Mouse (Mus musculus): ENCODE results near the gene Prkn. TPM values are rescaled to one million over a fixed set of nuclear protein-coding genes. Genes with fewer than 3 reads are reported as not detected.

The Prkn gene
- polyA plus RNA-seq, 1 experiment: 0.58 TPM

DNA sequence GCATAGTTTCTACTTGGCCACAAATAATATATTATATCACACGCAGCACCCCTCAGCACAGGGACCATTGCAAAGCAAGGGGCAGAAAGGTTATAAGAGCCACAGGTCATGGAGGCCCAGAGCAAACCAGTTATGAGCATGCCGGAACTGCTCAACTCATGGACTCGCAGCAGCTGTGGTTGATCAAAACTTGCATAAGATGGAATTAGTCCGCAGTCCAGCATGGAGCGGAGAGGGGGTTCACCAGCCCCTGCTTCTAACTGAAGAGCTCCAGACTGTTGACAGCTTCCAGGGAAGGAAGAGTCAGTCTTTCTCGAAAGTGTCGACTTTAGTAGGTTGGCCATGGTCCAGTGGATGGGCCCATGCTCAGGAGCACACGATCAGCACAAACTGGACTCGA lies 1083.8 kb downstream of the Prkn start:
- H3K36me3 ChIP-seq (ENCODE audit: control insufficient read depth, insufficient read depth, low read length): no peaks in the 10 kb centered on the region
- no peaks in the 10 kb centered on the region for H3K27me3 ChIP-seq (ENCODE audit: control insufficient read depth, insufficient read depth, low read length)
- no peak overlapping the region for H3K4me3 ChIP-seq (ENCODE audit: low read depth, low read length)
- TF ChIP-seq CTCF (IDR thresholded peaks at IDR 0.05; ENCODE audit: extremely low read depth, insufficient read length, insufficient replicate concordance, low read depth, low read length) (no peak), POLR2A (IDR thresholded peaks at IDR 0.05; ENCODE audit: low read depth, low read length) (no peak)
- H3K4me1 ChIP-seq (ENCODE audit: control insufficient read depth, insufficient read depth, insufficient read length, low read length): no peaks in the 10 kb centered on the region
- 84% methylated on average over 9 of the region's 9 CpGs for WGBS
- H3K27ac ChIP-seq (ENCODE audit: insufficient read depth, low read depth, low read length): no peak overlapping the region

DNA sequence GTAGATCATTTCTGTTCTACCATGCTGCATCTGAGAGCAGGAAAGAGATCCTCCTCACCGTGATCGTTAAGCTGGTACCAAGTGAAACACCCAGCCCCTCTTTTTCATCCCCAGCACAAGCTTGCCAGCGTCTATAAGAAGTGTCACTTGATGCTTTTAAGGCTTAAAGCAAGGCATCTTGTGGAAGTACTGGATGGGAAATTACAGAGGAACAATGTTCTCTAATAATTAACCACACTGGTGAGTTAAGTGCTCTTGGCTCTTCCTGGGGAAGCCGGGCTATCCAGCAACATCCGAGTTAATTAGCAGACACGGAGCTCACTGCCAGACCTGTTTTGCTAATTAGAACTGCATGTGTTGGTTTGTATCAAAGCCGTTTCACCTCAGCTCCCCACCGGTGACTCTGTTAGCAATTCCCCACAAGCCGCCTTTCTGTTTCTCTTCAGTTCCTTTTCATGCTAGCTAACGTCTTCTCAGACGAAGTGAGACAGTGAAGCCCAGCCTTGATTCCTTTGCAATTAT lies 1086.7 kb downstream of the Prkn start:
- H3K36me3 ChIP-seq (ENCODE audit: control insufficient read depth, insufficient read depth, low read length): no peaks in the 10 kb centered on the region
- H3K27ac ChIP-seq (ENCODE audit: insufficient read depth, low read depth, low read length): no peak overlapping the region
- TF ChIP-seq POLR2A (IDR thresholded peaks at IDR 0.05; ENCODE audit: low read depth, low read length): no peak
- TF ChIP-seq CTCF (IDR thresholded peaks at IDR 0.05; ENCODE audit: extremely low read depth, insufficient read length, insufficient replicate concordance, low read depth, low read length): no peak
- 26% methylated on average over 11 of the region's 11 CpGs for WGBS
- no peaks in the 10 kb centered on the region for H3K4me1 ChIP-seq (ENCODE audit: control insufficient read depth, insufficient read depth, insufficient read length, low read length)
- H3K27me3 ChIP-seq (ENCODE audit: control insufficient read depth, insufficient read depth, low read length): no peaks in the 10 kb centered on the region
- H3K4me3 ChIP-seq (ENCODE audit: low read depth, low read length): no peak overlapping the region

DNA sequence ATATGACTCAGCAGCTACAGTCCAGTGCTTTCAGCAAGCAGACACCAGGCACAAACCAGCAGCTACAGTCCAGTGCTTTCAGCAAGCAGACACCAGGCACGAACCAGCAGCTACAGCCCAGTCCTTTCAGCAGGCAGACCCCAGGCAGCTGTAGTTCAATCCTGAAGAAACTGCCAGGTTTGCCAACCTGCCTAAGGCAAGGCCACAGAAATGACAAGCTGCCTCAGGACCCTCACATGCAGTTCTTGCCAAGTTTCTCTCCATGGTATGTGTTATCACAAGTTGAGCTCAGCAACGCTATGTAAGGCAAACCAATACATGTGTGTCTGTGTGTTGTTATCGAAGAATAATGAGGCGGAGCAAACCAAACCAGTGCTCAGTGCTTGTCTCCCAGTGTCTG lies 1091.5 kb downstream of the Prkn start:
- WGBS: 87% methylated on average over 4 of the region's 4 CpGs

DNA sequence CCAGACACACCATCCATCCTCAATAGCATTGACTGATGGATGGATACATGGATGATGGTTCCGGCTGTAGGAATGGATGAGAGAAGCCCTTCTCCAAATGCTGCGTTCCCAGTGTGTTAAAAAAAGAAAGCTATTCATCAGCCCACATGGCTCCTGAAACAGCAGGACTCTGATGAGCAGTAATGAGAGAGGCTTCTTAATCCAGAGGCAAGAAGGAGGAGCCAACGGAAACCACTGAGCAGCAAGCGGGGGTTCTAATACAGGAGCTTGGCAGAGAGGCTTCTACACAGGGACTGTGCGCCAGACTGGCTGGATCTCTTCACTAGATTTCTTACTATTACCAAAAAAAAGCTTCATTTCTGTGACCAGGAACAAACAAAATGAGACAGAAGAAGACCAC lies 1093.6 kb downstream of the Prkn start:
- H3K36me3 ChIP-seq (ENCODE audit: control insufficient read depth, insufficient read depth, low read length): no peaks in the 10 kb centered on the region
- H3K4me3 ChIP-seq (ENCODE audit: low read depth, low read length): no peak overlapping the region
- WGBS: 83% methylated on average over 5 of the region's 5 CpGs
- H3K4me1 ChIP-seq (ENCODE audit: control insufficient read depth, insufficient read depth, insufficient read length, low read length): no peaks in the 10 kb centered on the region
- no peaks in the 10 kb centered on the region for H3K27me3 ChIP-seq (ENCODE audit: control insufficient read depth, insufficient read depth, low read length)
- no peak for TF ChIP-seq CTCF (IDR thresholded peaks at IDR 0.05; ENCODE audit: extremely low read depth, insufficient read length, insufficient replicate concordance, low read depth, low read length)
- TF ChIP-seq POLR2A (IDR thresholded peaks at IDR 0.05; ENCODE audit: low read depth, low read length): no peak
- no peak overlapping the region for H3K27ac ChIP-seq (ENCODE audit: insufficient read depth, low read depth, low read length)

More for the DNA sequence above, 1091.5 kb downstream of the Prkn start:
- no peak overlapping the region for H3K4me3 ChIP-seq (ENCODE audit: low read depth, low read length)
- H3K27me3 ChIP-seq (ENCODE audit: control insufficient read depth, insufficient read depth, low read length): no peaks in the 10 kb centered on the region
- no peaks in the 10 kb centered on the region for H3K36me3 ChIP-seq (ENCODE audit: control insufficient read depth, insufficient read depth, low read length)
- no peaks in the 10 kb centered on the region for H3K4me1 ChIP-seq (ENCODE audit: control insufficient read depth, insufficient read depth, insufficient read length, low read length)
- no peak for TF ChIP-seq POLR2A (IDR thresholded peaks at IDR 0.05; ENCODE audit: low read depth, low read length)
- TF ChIP-seq CTCF (IDR thresholded peaks at IDR 0.05; ENCODE audit: extremely low read depth, insufficient read length, insufficient replicate concordance, low read depth, low read length): no peak
- H3K27ac ChIP-seq (ENCODE audit: insufficient read depth, low read depth, low read length): no peak overlapping the region

DNA sequence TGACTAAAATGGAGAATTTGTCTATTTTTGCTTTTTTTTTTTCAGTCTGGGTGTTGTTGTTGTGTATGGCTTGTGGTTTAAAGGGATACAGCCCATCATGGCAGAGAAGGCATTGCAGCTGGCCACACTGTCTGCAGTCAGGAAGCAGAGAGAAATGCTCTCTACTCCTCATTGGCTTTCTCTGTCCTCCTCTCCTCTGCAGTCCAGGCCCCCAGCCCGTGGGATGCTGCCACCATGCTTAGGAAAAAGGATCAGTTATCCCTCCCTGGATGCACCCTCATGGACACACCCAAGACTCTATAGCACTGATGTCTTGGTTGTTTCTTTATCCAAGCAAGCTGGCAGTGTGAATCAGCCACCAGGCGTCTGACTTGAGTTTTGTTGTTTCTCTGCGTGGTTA lies 1107.3 kb downstream of the Prkn start:
- Histone ChIP-seq H3K27me3 (ENCODE audit: control insufficient read depth, insufficient read depth, low read length) (no peaks in the 10 kb centered on the region), H3K36me3 (ENCODE audit: control insufficient read depth, insufficient read depth, low read length) (no peaks in the 10 kb centered on the region), H3K27ac (ENCODE audit: insufficient read depth, low read depth, low read length) (no peak overlapping the region), H3K4me1 (ENCODE audit: control insufficient read depth, insufficient read depth, insufficient read length, low read length) (no peaks in the 10 kb centered on the region), H3K4me3 (ENCODE audit: low read depth, low read length) (no peak overlapping the region)
- 75% methylated on average over 3 of the region's 3 CpGs for WGBS
- TF ChIP-seq CTCF (IDR thresholded peaks at IDR 0.05; ENCODE audit: extremely low read depth, insufficient read length, insufficient replicate concordance, low read depth, low read length): no peak
- TF ChIP-seq POLR2A (IDR thresholded peaks at IDR 0.05; ENCODE audit: low read depth, low read length): no peak

DNA sequence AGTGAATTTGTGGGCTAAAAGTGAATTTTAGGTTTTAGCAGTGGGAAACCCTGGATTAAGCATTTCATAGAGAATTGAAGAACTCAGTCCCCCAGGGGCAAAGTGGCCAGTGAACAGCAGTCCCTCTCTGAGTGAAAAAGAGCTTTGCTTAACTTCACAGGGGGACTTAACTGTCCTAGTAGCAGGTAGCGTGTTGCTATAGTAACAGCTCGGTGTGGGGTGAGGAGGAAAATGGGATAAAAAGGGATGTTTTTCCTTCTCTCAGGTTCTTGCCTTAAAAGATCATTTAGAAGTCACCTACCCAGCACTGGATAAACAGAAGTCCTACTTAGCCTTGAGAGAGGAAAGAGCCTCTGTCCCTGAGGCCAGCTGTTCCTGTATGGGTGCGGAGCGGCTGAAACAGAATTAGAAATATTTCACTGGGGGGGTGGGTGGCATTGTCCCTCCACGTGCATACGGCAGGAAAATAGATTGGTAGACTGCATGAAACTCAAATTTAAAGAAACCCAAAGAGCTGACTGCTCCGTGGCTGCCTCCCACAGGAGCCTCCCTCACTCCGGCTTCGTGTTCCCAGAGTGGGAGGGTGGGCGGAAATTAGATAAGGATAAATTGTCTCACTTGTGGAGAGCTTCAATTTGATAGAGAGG lies 1109.5 kb downstream of the Prkn start:
- Histone ChIP-seq H3K4me1 (ENCODE audit: control insufficient read depth, insufficient read depth, insufficient read length, low read length) (no peaks in the 10 kb centered on the region), H3K27ac (ENCODE audit: insufficient read depth, low read depth, low read length) (no peak overlapping the region), H3K36me3 (ENCODE audit: control insufficient read depth, insufficient read depth, low read length) (no peaks in the 10 kb centered on the region), H3K4me3 (ENCODE audit: low read depth, low read length) (no peak overlapping the region), H3K27me3 (ENCODE audit: control insufficient read depth, insufficient read depth, low read length) (no peaks in the 10 kb centered on the region)
- 65% methylated on average over 10 of the region's 10 CpGs for WGBS
- TF ChIP-seq CTCF (IDR thresholded peaks at IDR 0.05; ENCODE audit: extremely low read depth, insufficient read length, insufficient replicate concordance, low read depth, low read length) (no peak), POLR2A (IDR thresholded peaks at IDR 0.05; ENCODE audit: low read depth, low read length) (no peak)

DNA sequence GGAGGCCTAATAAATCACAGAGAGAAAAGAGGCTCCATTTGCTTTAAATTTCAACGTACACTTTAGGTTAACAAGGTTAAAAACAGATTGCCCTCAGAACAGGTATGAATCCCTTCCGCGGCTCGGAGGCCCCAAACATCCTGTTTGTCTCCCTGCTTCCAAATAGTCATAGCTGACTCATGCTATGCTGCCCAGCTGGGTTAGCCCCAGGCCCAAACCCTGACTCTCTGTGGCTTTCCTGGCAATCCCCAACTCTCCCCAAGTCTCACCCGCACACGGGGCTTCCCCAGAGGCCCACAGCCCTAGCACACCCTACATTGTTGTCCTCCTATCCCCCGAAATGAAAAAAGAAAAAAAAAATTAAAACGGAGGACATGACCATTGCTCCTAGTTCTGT lies 1110.0 kb downstream of the Prkn start:
- TF ChIP-seq POLR2A (IDR thresholded peaks at IDR 0.05; ENCODE audit: low read depth, low read length) (no peak), CTCF (IDR thresholded peaks at IDR 0.05; ENCODE audit: extremely low read depth, insufficient read length, insufficient replicate concordance, low read depth, low read length) (no peak)
- WGBS: 66% methylated on average over 8 of the region's 8 CpGs
- Histone ChIP-seq H3K4me3 (ENCODE audit: low read depth, low read length) (no peak overlapping the region), H3K4me1 (ENCODE audit: control insufficient read depth, insufficient read depth, insufficient read length, low read length) (no peaks in the 10 kb centered on the region), H3K27me3 (ENCODE audit: control insufficient read depth, insufficient read depth, low read length) (no peaks in the 10 kb centered on the region), H3K36me3 (ENCODE audit: control insufficient read depth, insufficient read depth, low read length) (no peaks in the 10 kb centered on the region), H3K27ac (ENCODE audit: insufficient read depth, low read depth, low read length) (no peak overlapping the region)

Data from small intestine, adult 2 months (tissue).